Mouse (Mus musculus) lung, adult 2 months (tissue): ENCODE results near the gene Hvcn1. TPM values are rescaled to one million over a fixed set of nuclear protein-coding genes. Genes with fewer than 3 reads are reported as not detected.
"Not testable (repeated sequence)": the region's sequence is repeated elsewhere in the genome, so short reads cannot be mapped to it uniquely, and the experiment has no call there.

Source experiments
- DNase-seq: peaks from one replicate; pipeline ENCODE4 v3.0.0; 2022
- H3K4me1 ChIP-seq: fragments of 200-500 bp; 2 replicates; pipeline ENCODE4 v1.6.1; 2011; ENCODE audit warnings: low read length; ENCODE audit not compliant: control insufficient read depth, insufficient read depth
- H3K4me3 ChIP-seq: fragments of 200-500 bp; replicated peaks from 2 replicates; pipeline ENCODE3; 2011; ENCODE audit warnings: low read depth, mild to moderate bottlenecking, control low read depth, low read length; ENCODE audit errors: extremely low read depth
- CTCF ChIP-seq: fragments of 200-500 bp; IDR thresholded peaks from 2 replicates; pipeline ENCODE4 v1.5.1; 2011; ENCODE audit warnings: mild to moderate bottlenecking, low read length, control low read depth; ENCODE audit not compliant: insufficient read depth
- POLR2A ChIP-seq: fragments of 200-500 bp; IDR thresholded peaks from 2 replicates; pipeline ENCODE4 v1.6.1; 2011; ENCODE audit warnings: low read depth, mild to moderate bottlenecking, control low read depth, low read length, borderline replicate concordance; ENCODE audit errors: extremely low read depth
- WGBS: fragments of 180-500 bp; shearing (Covaris S2); methylation state at CpG from one replicate; pipeline ENCODE4 v1.1.7; 2018; 5-methylcytosine and 5-hydroxymethylcytosine counted together
- polyA plus RNA-seq: library from polyadenylated mRNA; depleted of rRNA; stranded (reverse); fragments of >200 nt; gene quantifications from 2 replicates; pipeline ENCODE4 v1.2.3, GENCODE M21; 2012

Hvcn1 gene
- polyA plus RNA-seq, 1 experiment: 21.9 TPM

DNA sequence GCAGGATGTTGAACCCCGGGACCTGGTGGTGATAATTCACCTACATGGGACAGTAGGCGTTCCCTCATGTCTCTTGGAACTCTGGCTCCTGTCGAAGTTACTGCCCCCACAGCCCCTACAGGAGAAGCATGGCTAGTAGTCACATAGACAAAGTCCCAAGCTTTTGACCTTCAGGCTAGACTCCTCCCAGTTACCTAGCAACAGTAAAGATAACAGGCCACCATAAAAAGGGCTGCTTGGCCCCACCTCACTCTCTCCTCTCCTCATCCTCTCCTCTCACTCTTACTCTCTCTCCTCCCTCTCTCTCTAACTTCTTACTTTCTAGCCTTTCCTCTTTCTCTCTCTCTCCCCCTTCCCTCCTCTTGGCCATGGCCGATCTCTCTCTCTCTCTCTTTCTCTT is 5.7 kb upstream of the Hvcn1 start:
- DNase-seq: no peak
- TF ChIP-seq CTCF (no peak), POLR2A (no peak)
- Histone ChIP-seq H3K4me1 (no peaks in the 10 kb centered on the region), H3K4me3 (no peak overlapping the region)
- WGBS: 93% methylated on average over 4 of the region's 4 CpGs

- DNase-seq: no peak
- TF ChIP-seq POLR2A (no peak), CTCF (no peak)
- no peaks in the 10 kb centered on the region for H3K4me1 ChIP-seq
- WGBS: 85% methylated on average over 6 of the region's 6 CpGs
- no peak overlapping the region for H3K4me3 ChIP-seq
These were observed 4.7 kb upstream of the Hvcn1 start for GRCm38 (mm10) chr5:122201904-122202303.

DNA sequence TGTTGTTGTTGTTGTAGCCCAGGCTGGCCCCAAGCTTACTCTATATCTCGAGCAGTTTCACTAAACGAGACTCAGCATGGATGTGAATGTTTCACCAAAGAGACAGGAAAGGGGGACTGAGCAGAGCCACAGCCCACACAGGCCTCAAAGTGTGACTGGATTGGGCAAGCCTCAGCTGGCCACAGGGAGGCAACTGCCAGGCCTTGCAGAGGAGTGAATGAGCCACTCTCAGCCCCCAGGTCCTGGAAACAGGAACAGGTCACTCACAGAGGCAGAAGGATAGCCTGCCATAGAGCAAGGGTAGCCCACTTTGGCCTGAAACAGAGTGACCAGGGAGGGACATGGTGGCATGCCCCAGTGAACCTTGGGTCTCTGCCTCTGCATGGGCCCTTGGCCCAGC is 2.4 kb upstream of the Hvcn1 start:
- Histone ChIP-seq H3K4me3 (no peak overlapping the region), H3K4me1 (no peaks in the 10 kb centered on the region)
- 64% methylated on average over 2 of the region's 2 CpGs for WGBS
- DNase-seq: no peak
- TF ChIP-seq CTCF (no peak), POLR2A (no peak)

DNA sequence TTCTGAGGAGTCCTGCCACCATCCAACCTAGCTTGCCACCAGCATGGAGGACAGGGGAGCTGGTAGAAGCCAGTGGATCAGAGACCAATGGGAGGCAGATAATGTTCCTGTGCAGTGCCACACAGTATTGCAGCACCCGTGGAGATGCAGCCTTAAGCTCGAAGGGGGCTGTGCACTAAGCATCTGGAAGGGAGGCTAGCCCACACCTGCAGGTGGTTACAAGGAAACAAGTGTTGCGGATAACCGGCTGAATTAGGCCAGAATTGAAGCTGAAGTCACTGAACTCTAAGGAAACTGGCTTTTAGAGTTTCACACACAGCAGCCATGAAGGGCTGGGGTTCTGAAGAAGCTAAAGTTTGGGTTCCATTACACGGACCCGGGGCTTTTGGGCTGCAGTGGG is 2.3 kb downstream of the Hvcn1 start:
- 66% methylated on average over 6 of the region's 6 CpGs for WGBS
- Histone ChIP-seq H3K4me1 (peaks cover 3% of the 10 kb centered on the region; the same call in 1 of the 2 replicates), H3K4me3 (no peak overlapping the region)
- DNase-seq: no peak
- no peak for TF ChIP-seq CTCF
- no peak for TF ChIP-seq POLR2A

DNA sequence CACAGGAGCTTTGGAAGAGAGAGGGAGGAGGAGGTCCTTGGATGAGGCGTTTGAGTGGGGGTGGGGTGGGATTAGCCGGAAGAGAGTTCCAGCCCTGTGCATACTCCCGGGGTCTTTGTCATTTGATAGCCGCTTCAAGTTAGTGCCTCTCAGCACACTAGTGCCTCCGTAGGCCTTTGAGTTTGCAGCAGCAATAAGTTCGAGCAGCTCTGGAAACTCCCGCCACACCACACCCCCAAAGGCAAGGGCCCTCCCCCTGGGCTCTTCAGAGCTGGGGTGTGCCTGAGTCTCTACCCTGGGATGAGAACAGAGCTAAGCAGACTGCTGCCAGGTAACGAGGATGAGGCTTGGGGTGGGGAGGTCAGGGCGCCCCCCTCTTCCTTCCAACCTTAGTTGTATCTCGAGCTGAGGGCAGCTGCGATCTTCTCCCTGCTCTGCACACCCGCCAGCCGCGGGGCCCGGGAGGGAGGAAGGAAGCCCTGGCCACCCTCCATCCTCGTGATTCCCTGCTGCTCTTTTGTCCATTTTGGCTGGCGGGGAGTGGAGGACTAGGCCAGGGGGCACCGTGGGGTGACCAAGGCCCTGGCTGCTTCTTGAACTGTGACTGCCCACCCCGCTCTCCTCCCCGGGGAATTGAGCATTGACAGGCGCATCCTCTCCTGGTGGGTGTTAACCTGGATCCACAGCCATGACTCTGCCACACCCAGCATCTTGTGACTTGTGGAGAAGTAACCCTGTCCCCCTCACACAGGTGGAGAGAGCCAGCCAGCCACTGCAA is 3.2 kb downstream of the Hvcn1 start:
- TF ChIP-seq POLR2A (peak; percentile 34; the same call in 1 of the 2 replicates), CTCF (no peak)
- peaks cover 3% of the 10 kb centered on the region; the same call in 1 of the 2 replicates for H3K4me1 ChIP-seq
- peak; percentile 34 for DNase-seq
- H3K4me3 ChIP-seq: peak overlapping the region; percentile 33
- WGBS: 10% methylated on average over 21 of the region's 21 CpGs

DNA sequence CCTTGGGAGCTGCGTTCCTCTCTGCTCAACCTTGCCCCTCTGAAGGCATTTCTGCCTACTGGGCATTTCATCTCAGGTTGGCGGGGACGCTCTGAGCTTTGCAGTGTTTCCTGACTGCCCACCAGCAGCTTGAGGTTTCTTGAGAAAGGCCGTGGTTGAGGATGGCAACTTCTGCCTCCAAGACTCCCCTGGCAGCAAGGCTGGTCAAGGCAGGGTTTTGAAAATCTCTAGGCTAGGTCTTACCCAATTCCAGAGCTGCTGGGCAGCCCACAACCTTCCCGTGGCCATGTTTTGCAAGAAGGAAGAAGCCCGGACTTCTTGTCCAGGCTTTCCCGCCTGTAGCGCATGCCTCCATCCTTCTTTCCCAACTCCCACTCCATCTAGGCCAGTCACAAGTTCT is 4.3 kb downstream of the Hvcn1 start:
- no peak for TF ChIP-seq POLR2A
- TF ChIP-seq CTCF: no peak
- WGBS: 86% methylated on average over 8 of the region's 8 CpGs
- H3K4me1 ChIP-seq: peaks cover 3% of the 10 kb centered on the region; the same call in 1 of the 2 replicates
- H3K4me3 ChIP-seq: peak overlapping the region; percentile 26
- DNase-seq: no peak

- 73% methylated on average over 8 of the region's 8 CpGs for WGBS
- Histone ChIP-seq H3K4me3 (peak overlapping the region; percentile 28), H3K4me1 (peaks cover 3% of the 10 kb centered on the region; the same call in 1 of the 2 replicates)
- TF ChIP-seq POLR2A: no peak
- TF ChIP-seq CTCF: no peak
- DNase-seq: no peak
These were observed 5.5 kb downstream of the Hvcn1 start for GRCm38 (mm10) chr5:122212125-122212524.

- not testable (repeated sequence) for DNase-seq, H3K4me1 ChIP-seq, H3K4me3 ChIP-seq
- WGBS: 97% methylated on average over 1 of the region's 1 CpGs
These were observed 6.2 kb downstream of the Hvcn1 start for GRCm38 (mm10) chr5:122212820-122213219.

DNA sequence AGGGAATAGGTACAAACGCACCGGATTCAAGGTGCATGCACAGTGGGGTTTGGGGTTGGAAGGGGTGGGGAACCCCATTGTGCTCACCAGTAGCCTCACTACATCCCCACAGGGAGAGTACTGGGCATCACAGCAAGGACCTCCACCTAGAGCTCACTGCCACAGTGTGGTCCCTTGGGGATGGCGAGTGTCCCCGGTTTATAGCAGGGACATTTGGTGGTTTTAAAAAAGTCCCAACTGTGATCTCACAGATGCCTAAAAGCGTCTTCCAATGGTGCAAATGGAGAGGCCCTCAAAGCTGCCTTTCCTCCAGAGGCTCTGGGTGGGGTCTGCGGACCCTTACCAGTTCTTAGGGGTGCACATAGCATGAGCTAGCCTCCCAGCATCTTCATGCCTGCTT is 7.3 kb downstream of the Hvcn1 start:
- DNase-seq: no peak
- 91% methylated on average over 6 of the region's 6 CpGs for WGBS
- TF ChIP-seq CTCF (no peak), POLR2A (no peak)
- Histone ChIP-seq H3K4me1 (peaks cover 3% of the 10 kb centered on the region; the same call in 1 of the 2 replicates), H3K4me3 (no peak overlapping the region)

DNA sequence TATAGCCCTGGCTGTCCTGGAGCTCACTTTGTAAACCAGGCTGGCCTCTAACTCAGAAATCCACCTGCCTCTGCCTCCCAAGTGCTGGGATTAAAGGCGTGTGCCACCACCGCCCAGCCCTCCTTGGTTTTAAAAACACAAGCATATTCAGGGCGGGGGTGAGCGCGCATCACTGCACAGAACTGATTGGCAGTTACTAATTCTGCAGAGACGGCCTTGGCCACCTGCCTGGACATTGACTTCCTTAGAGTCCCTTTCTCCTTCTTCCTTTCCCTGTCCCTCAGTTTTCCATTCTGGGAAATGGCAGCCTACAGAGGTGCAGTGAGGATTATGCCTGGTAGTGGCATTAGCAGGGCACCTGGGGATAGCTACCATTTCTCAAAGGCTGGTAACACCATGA is 11.0 kb downstream of the Hvcn1 start:
- DNase-seq: no peak
- TF ChIP-seq POLR2A (no peak), CTCF (no peak)
- whole genome bisulfite sequencing: 82% methylated on average over 6 of the region's 6 CpGs
- Histone ChIP-seq H3K4me3 (no peak overlapping the region), H3K4me1 (no peaks in the 10 kb centered on the region)
